Mouse (Mus musculus) R1 (cell line): ENCODE data around the gene Sidt1.

Experiments used
- DNase-seq: peaks from one replicate; pipeline ENCODE4 v3.0.0-alpha.2; 2018; ENCODE audit warnings: low read depth, low spot score

Sidt1 gene

DNA sequence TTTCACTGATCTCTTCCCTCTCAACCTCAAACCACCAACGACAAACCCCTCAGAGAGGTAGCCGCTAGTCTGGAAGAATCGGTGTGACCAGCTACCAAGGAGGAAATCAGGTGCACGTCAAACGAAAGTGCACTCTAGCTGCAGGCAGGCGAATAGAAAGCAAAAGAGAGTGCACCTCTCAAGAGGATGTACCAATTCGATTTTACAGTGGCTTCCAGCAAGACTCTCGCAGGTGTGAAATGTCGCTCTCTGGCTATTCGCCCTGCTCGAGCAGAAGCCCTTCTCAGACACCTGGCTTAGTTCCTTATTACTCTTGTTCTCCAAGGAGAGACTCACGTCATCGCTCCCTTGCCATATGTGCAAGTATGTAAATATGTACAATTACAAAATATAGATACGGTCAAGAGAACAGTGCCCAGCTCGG is at the start of gene Sidt1:
Sidt1 (minus strand) TSS at position 336 of the 424 bp plus-strand sequence.
- peak; percentile 36 for DNase-seq

DNA sequence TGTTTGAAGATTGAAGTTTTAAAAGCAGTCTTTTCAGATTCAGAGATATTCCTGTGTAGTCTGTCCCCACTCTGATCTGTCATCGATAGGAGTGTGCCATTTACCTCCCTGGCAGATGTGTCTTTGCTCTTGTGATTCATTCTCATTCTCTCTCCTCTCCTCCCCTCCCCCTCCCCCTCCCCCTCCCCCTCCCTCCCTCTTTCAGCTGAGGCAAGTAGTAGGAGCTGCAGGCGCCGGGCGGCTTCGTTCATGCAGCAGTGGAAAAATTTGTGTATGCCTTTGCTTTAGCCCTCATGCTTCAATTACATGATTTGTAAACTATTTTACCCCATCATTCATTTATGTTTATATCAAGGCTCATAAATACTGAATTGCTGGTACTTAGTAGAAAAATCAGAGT is 48.6 kb upstream of the Sidt1 start:
- DNase-seq = peak; percentile 37

GRCm38 (mm10) chr16:44380006-44380405 is 47.0 kb upstream of the Sidt1 start:
- no peak for DNase-seq

DNA sequence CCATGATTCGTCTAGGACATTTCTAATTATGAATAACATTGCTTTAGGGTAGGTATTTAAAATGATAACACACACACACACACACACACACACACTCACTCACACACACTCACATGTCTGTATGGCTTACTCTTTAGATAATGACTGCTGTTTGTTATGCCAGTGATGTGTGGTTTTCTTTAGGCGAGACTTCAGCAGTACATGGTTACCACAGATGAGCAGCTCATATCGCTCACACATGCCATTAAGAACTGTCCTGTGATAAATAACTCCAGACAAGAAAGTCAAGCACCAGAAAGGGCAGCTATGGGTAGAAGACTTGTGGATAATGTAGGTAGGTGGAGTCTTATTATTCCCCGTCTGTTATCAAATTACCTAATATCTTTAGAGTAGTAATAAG is 42.5 kb upstream of the Sidt1 start:
- no peak for DNase-seq

DNA sequence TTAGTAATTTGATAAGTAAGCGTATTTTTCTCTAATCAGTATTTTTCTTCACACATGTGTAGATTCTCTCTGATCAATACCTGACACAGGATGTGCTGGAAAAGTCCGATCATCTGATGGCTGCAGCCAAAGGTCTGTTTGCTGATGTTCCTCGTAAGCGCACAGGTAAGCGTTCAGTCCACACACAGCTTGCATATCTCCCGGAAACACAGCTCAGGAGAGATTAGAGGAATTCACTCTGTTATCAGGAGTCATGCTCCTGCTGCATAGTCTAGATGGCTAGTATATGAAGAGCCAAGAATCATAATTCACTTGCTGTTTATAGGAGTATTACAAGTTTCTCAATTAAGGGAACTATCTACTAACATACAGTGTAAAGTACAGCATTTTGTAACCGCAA is 32.5 kb upstream of the Sidt1 start:
- DNase-seq = no peak

DNA sequence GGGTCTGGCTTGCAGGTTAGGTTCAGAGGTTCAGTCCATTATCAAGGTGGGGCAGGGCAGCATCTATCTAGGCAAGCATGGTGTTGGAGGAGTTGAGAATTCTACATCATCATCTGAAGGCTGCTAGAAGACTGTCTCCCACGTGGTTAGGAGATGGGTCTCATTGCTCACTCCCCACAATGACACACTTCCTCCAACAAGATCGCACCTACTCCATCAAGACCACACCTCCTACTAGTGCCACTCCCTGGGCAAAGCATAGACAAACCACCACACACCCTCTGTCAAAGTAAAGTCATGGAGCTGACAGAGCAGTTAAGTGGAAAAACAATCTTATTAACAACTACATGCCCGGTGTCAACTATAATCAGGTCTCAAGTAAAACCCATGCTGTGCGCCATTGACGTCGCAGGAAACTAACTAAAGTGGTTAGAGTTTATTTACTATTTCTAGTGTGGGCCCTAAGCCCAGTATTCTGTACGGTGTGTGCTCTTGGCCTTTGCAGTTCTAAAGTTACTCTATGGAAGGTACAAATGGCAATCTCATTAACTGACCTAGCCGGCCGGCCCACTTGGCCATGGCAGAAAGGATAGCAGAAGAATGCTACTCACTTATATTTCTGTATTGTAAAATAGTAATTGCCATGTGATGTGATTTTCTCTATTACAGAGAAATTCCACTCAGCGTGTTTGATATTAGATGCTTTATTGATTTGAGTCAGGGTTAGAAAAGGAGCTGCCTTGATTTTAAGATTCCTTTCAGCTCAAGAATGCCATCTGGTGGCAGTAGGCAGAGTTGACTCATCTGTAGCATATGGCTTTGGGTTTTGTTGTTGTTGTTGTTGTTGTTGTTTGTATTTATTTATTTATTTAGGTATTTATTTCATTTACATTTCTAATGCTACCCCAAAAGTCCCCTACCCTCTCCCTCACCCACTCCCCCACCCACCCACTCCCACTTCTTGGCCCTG is 29.2 kb upstream of the Sidt1 start:
- peak; percentile 20 for DNase-seq

GRCm38 (mm10) chr16:44357571-44358268 is 24.7 kb upstream of the Sidt1 start:
- peak; percentile 90 for DNase-seq

DNA sequence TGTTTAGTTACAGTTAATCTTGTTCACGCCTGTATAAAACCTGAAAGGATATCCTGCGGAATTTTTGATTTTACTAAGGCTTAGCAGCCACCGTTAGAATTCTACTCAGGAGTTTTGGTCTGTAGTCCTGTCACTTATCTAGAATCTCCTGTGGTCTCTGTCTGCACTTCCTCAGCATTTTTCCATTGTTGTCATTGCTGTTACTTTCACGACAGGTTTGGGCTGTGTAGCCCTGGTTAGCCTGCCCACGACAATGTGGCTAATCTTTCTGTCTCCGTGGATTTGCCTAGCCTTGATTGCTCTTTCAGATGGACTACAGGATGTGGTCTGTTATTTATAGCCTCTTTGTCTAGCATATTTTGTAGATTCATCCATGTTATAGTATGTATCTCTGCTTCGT is 23.3 kb upstream of the Sidt1 start:
- no peak for DNase-seq

DNA sequence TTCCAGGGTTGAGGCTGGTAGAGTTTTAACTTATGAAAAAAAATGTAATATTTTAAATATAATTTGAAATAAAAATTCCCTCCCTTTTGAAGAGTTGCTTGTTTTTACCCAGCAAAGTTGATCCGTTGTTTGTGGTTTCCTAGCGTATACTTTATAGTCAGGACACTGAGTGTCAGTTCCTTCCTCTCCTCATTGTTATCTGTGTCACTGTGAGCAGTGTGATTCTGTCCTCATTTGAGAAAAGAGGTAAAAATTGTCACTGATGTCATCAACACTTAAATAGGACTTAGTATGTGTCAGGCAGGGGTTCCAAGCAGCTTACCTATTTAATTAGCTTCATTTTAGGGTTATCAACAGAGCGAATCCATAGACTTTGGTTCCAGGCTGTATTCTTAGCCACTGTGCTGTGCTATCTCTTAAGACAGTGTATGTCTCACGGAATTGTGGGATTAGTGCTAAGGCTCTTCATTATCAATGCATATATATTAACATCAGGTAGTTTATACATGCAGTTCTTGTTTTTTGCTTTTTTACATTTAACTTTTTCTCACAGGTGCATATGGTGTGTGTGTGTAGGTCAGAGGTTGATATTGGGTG is 16.9 kb upstream of the Sidt1 start:
- DNase-seq = no peak

GRCm38 (mm10) chr16:44347071-44347901 is 14.3 kb upstream of the Sidt1 start, which contains the start of gene Spice1:
Gene Spice1, plus strand, starts transcription at chr16:44347121.
- peak; percentile 95 for DNase-seq

DNA sequence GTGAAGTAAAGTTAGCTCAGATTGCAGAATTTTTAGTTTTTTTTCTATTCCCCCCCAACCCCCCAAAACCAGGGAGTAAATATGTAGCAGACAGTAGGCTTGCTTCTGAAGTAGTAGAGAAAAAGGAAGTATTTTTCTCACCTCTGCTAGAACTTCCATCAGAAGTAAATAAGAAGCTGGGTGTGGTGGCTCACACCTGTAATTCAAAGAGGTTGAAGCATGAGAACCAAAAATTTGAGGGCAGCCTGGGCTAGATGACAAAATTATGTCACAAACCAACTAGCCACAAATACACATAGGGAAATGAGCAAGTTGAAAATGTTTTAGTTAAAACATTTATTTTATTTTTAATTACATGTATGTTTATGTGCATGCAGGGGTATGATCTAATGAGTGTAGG is 4.5 kb upstream of the Sidt1 start:
- no peak for DNase-seq

- DNase-seq = peak; percentile 47
These were observed 768 bp downstream of the Sidt1 start for GRCm38 (mm10) chr16:44331995-44332860.

- no peak for DNase-seq
These were observed 1.4 kb downstream of the Sidt1 start for GRCm38 (mm10) chr16:44331671-44331994.

DNA sequence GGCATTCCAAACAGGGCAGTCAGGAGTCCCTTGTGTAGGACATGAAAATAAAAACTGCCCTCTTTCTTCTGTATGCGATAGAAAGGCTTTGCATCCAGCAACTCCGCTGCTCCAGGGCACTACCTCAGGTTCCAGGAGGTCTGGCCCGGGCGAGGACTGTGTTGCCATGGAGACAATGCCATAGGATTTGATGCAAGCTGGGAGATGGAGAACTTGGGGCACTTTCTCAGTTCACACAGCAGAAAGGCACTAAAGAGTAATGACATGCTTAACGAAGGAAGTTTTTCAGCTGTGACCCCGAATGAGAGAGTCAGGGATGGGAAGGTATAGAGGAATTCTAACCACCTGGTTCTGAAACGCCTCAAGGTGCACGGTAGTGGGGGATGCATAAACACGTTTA is 1.8 kb downstream of the Sidt1 start:
- peak; percentile 75 for DNase-seq

- DNase-seq = peak; percentile 86
These were observed 2.3 kb downstream of the Sidt1 start for GRCm38 (mm10) chr16:44330657-44331056.

DNA sequence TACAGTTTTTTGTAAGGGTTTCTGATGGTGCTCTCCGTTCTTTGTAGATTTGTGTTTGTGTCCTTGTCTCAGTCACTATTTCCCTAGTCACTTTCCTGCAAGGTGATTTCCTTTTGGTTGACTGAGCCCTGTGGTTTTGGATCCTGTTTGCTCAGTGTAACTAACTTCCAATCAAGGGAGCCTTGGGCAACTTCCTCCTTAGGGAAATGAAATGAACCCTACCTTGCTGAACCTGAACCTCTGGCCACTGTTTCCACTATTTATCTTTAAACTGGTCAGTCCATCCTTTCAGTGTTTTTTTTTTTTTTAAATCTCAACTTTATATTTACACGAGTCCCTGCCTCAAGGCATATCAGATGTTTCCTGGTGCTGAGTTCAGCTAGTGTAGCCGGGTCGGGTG is 4.4 kb downstream of the Sidt1 start:
- no peak for DNase-seq

- no peak for DNase-seq
These were observed 12.8 kb downstream of the Sidt1 start for GRCm38 (mm10) chr16:44320232-44320631.

DNA sequence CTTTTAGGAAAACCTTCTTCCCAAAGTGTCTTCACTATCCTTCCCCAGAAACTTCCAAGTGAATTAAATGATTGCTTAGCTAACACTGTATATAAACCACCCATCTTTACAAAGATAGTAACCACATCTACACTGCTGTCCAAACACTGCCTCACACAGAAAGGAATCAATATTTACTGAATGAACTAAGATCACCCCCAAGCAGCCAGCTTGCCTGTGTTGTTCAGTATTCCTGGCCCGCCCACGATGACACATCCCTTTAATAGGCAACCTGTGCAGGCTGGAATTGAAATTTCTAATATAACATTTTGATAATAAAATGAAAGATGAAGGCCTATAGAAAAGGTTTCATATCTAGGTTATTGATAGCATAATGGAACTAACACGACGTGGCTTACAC is 16.6 kb downstream of the Sidt1 start:
- no peak for DNase-seq

GRCm38 (mm10) chr16:44313422-44313821 is 19.6 kb downstream of the Sidt1 start:
- DNase-seq = no peak

DNA sequence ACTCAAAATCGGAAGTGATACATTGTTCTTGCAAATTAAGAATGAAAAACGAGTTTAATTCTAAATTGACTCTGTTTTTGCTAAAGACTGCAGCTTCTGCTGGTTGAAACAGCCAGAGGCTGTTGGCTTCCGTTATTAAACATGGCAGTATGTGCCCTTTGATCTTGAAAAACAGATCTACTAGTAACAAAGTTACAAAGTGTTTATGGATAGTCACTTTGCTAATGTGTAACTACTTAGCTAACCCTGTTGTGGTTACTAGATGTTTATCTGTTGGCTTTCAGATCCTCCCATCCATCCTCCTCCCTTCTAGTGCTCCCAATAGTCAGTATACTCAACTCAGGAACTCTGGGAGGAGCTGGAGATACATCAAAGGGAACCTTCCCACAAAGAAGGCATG is 27.4 kb downstream of the Sidt1 start:
- no peak for DNase-seq

GRCm38 (mm10) chr16:44303822-44304221 is 29.2 kb downstream of the Sidt1 start:
- no peak for DNase-seq
